Mouse (Mus musculus): ENCODE measurements at regions not wholly inside any gene's neighbourhood (a gene's known extent, or its start where the extent isn't known, plus 50 kb on each side); places are given as distances from the start of the nearest gene placed in this dataset.

GRCm38 (mm10) chr2:84184288-84185015 lies 194.1 kb downstream of the Gm13691 start:
- DNase-seq (ENCODE audit: low read depth) = peak; percentile 17
- TF ChIP-seq POLR2A (IDR thresholded peaks at IDR 0.05; ENCODE audit: borderline replicate concordance, extremely low read depth, insufficient read depth, insufficient read length, poor library complexity, severe bottlenecking) (no peak), CTCF (IDR thresholded peaks at IDR 0.05; ENCODE audit: borderline replicate concordance, extremely low read depth, insufficient read depth, insufficient read length) (no peak)

- TF ChIP-seq POLR2A (IDR thresholded peaks at IDR 0.05; ENCODE audit: borderline replicate concordance, extremely low read depth, insufficient read depth, insufficient read length, poor library complexity, severe bottlenecking) = no peak
- no peak for TF ChIP-seq CTCF (IDR thresholded peaks at IDR 0.05; ENCODE audit: borderline replicate concordance, extremely low read depth, insufficient read depth, insufficient read length)
- no peak for DNase-seq (ENCODE audit: low read depth)
Observed at GRCm38 (mm10) chr2:84185016-84185330, 194.6 kb downstream of the Gm13691 start.

GRCm38 (mm10) chr2:84186126-84186701 lies 195.9 kb downstream of the Gm13691 start:
- TF ChIP-seq CTCF (IDR thresholded peaks at IDR 0.05; ENCODE audit: borderline replicate concordance, extremely low read depth, insufficient read depth, insufficient read length) = peak; percentile 27; the same call in 1 of the 2 replicates
- TF ChIP-seq POLR2A (IDR thresholded peaks at IDR 0.05; ENCODE audit: borderline replicate concordance, extremely low read depth, insufficient read depth, insufficient read length, poor library complexity, severe bottlenecking) = no peak
- DNase-seq (ENCODE audit: low read depth) = peak; percentile 43

GRCm38 (mm10) chr2:84187456-84187855 lies 197.1 kb downstream of the Gm13691 start:
- no peak for DNase-seq (ENCODE audit: low read depth)
- TF ChIP-seq CTCF (IDR thresholded peaks at IDR 0.05; ENCODE audit: borderline replicate concordance, extremely low read depth, insufficient read depth, insufficient read length) (no peak), POLR2A (IDR thresholded peaks at IDR 0.05; ENCODE audit: borderline replicate concordance, extremely low read depth, insufficient read depth, insufficient read length, poor library complexity, severe bottlenecking) (no peak)

- DNase-seq (ENCODE audit: low read depth) = no peak
- TF ChIP-seq CTCF (IDR thresholded peaks at IDR 0.05; ENCODE audit: borderline replicate concordance, extremely low read depth, insufficient read depth, insufficient read length) (no peak), POLR2A (IDR thresholded peaks at IDR 0.05; ENCODE audit: borderline replicate concordance, extremely low read depth, insufficient read depth, insufficient read length, poor library complexity, severe bottlenecking) (no peak)
Observed at GRCm38 (mm10) chr2:84189302-84189701, 198.9 kb downstream of the Gm13691 start.

- no peak for DNase-seq (ENCODE audit: low read depth)
- no peak for TF ChIP-seq POLR2A (IDR thresholded peaks at IDR 0.05; ENCODE audit: borderline replicate concordance, extremely low read depth, insufficient read depth, insufficient read length, poor library complexity, severe bottlenecking)
- TF ChIP-seq CTCF (IDR thresholded peaks at IDR 0.05; ENCODE audit: borderline replicate concordance, extremely low read depth, insufficient read depth, insufficient read length) = no peak
Observed at GRCm38 (mm10) chr2:84217116-84217515, 208.1 kb downstream of the Calcrl start.

GRCm38 (mm10) chr2:84222049-84222448 lies 203.2 kb downstream of the Calcrl start:
- TF ChIP-seq POLR2A (IDR thresholded peaks at IDR 0.05; ENCODE audit: borderline replicate concordance, extremely low read depth, insufficient read depth, insufficient read length, poor library complexity, severe bottlenecking) (no peak), CTCF (IDR thresholded peaks at IDR 0.05; ENCODE audit: borderline replicate concordance, extremely low read depth, insufficient read depth, insufficient read length) (no peak)
- DNase-seq (ENCODE audit: low read depth) = no peak

- TF ChIP-seq POLR2A (IDR thresholded peaks at IDR 0.05; ENCODE audit: borderline replicate concordance, extremely low read depth, insufficient read depth, insufficient read length, poor library complexity, severe bottlenecking) (no peak), CTCF (IDR thresholded peaks at IDR 0.05; ENCODE audit: borderline replicate concordance, extremely low read depth, insufficient read depth, insufficient read length) (no peak)
- DNase-seq (ENCODE audit: low read depth) = no peak
Observed at GRCm38 (mm10) chr2:84229777-84230176, 195.4 kb downstream of the Calcrl start.

- no peak for DNase-seq (ENCODE audit: low read depth)
- TF ChIP-seq CTCF (IDR thresholded peaks at IDR 0.05; ENCODE audit: borderline replicate concordance, extremely low read depth, insufficient read depth, insufficient read length) (no peak), POLR2A (IDR thresholded peaks at IDR 0.05; ENCODE audit: borderline replicate concordance, extremely low read depth, insufficient read depth, insufficient read length, poor library complexity, severe bottlenecking) (no peak)
Observed at GRCm38 (mm10) chr2:84235641-84236040, 189.6 kb downstream of the Calcrl start.

- peak; percentile 30 for DNase-seq (ENCODE audit: low read depth)
Observed at GRCm38 (mm10) chr2:84241244-84241643, 184.0 kb downstream of the Calcrl start.

GRCm38 (mm10) chr2:84241986-84242385 lies 183.2 kb downstream of the Calcrl start:
- TF ChIP-seq CTCF (IDR thresholded peaks at IDR 0.05; ENCODE audit: borderline replicate concordance, extremely low read depth, insufficient read depth, insufficient read length) (no peak), POLR2A (IDR thresholded peaks at IDR 0.05; ENCODE audit: borderline replicate concordance, extremely low read depth, insufficient read depth, insufficient read length, poor library complexity, severe bottlenecking) (no peak)
- DNase-seq (ENCODE audit: low read depth) = peak; percentile 30

More at GRCm38 (mm10) chr2:84241244-84241643, 184.0 kb downstream of the Calcrl start:
- TF ChIP-seq POLR2A (IDR thresholded peaks at IDR 0.05; ENCODE audit: borderline replicate concordance, extremely low read depth, insufficient read depth, insufficient read length, poor library complexity, severe bottlenecking) = no peak
- no peak for TF ChIP-seq CTCF (IDR thresholded peaks at IDR 0.05; ENCODE audit: borderline replicate concordance, extremely low read depth, insufficient read depth, insufficient read length)

- no peak for TF ChIP-seq POLR2A (IDR thresholded peaks at IDR 0.05; ENCODE audit: borderline replicate concordance, extremely low read depth, insufficient read depth, insufficient read length, poor library complexity, severe bottlenecking)
- TF ChIP-seq CTCF (IDR thresholded peaks at IDR 0.05; ENCODE audit: borderline replicate concordance, extremely low read depth, insufficient read depth, insufficient read length) = no peak
- no peak for DNase-seq (ENCODE audit: low read depth)
Observed at GRCm38 (mm10) chr2:84245900-84246299, 179.3 kb downstream of the Calcrl start.

Data from brain, embryonic 14.5 days (tissue).